Mouse (Mus musculus) embryonic facial prominence, embryonic 12.5 days (tissue): ENCODE measurements around the gene Sema3g. TPM values are rescaled to one million over a fixed set of nuclear protein-coding genes. Genes with fewer than 3 reads are reported as not detected.
A peak's percentile ranks its signal among the peaks of the same experiment; 100 is the strongest.

Experiments used
- ATAC-seq: fragments of 200-750 bp; cut with Nextera tagmentation; 2 replicates; pipeline ENCODE4 v1.8.0; 2017; ENCODE audit not compliant: insufficient number of reproducible peaks, insufficient read depth, low FRiP score, low TSS enrichment
- H3K27ac ChIP-seq: fragments of 300-500 bp; sonication (generic); 2 replicates; pipeline ENCODE4 v1.5.1; 2016; ENCODE audit warnings: mild to moderate bottlenecking
- H3K27me3 ChIP-seq: fragments of 300-500 bp; sonication (generic); 2 replicates; pipeline ENCODE4 v1.6.1; 2016; ENCODE audit warnings: mild to moderate bottlenecking, moderate library complexity
- H3K36me3 ChIP-seq: fragments of 300-500 bp; sonication (generic); 2 replicates; pipeline ENCODE4 v1.6.1; 2016; ENCODE audit warnings: mild to moderate bottlenecking
- H3K4me1 ChIP-seq: fragments of 300-500 bp; sonication (generic); 2 replicates; pipeline ENCODE4 v1.6.1; 2016
- H3K4me2 ChIP-seq: fragments of 300-500 bp; sonication (generic); replicated peaks from 2 replicates; pipeline ENCODE4 v1.6.1; 2016; ENCODE audit warnings: mild to moderate bottlenecking, moderate library complexity
- H3K4me3 ChIP-seq: fragments of 300-500 bp; sonication (generic); 2 replicates; pipeline ENCODE4 v1.5.1; 2016; ENCODE audit warnings: mild to moderate bottlenecking
- H3K9ac ChIP-seq: fragments of 300-500 bp; sonication (generic); 2 replicates; pipeline ENCODE4 v1.6.1; 2016; ENCODE audit warnings: mild to moderate bottlenecking, moderate library complexity
- H3K9me3 ChIP-seq: fragments of 300-500 bp; sonication (generic); 2 replicates; pipeline ENCODE4 v1.6.1; 2016; ENCODE audit warnings: mild to moderate bottlenecking, moderate library complexity
- WGBS: fragments of 180-500 bp; shearing (Covaris S2); methylation state at CpG from one replicate; pipeline ENCODE4 v1.1.7; 2016; 5-methylcytosine and 5-hydroxymethylcytosine counted together
- polyA plus RNA-seq: library from polyadenylated mRNA; unstranded; fragments of >200 nt; fragmentation: Nextera tagmentation; extraction: Ambion mirVana; gene quantifications from 2 replicates; pipeline ENCODE4 v1.2.1, GENCODE M21; 2016

The Sema3g gene
- 1.1 and 1.2 TPM in 2 replicates for polyA plus RNA-seq

- no peaks in the 10 kb centered on the region for H3K36me3 ChIP-seq
- WGBS, result 9% methylated on average over 11 of the region's 11 CpGs
- H3K9me3 ChIP-seq, result no peaks in the 10 kb centered on the region
- H3K27ac ChIP-seq, result no peak within 1 kb of the TSS
- H3K4me2 ChIP-seq, result no peak within 1 kb of the TSS; the same call in 1 of the 2 replicates
- peak within 1 kb of the TSS; percentile 37; the same call in 1 of the 2 replicates for H3K9ac ChIP-seq
- peak; percentile 57; the same call in 1 of the 2 replicates for ATAC-seq
- no peak within 1 kb of the TSS for H3K4me3 ChIP-seq
- H3K27me3 ChIP-seq, result no peaks in the 10 kb centered on the region
- H3K4me1 ChIP-seq, result peaks cover 11% of the 10 kb centered on the region; the same call in 1 of the 2 replicates
These were observed at the start of gene Sema3g for GRCm38 (mm10) chr14:31217666-31218065. Gene Sema3g, plus strand, starts transcription at chr14:31217860.

GRCm38 (mm10) chr14:31168425-31168824 lies 49.2 kb upstream of the Sema3g start, which contains the start of gene Stab1:
Gene Stab1, minus strand, starts transcription at chr14:31168641.
- Histone ChIP-seq H3K4me2 (no peak within 1 kb of the TSS), H3K27ac (peak within 1 kb of the TSS; percentile 36; the same call in 1 of the 2 replicates)
- WGBS, result 38% methylated on average over 10 of the region's 10 CpGs

GRCm38 (mm10) chr14:31169508-31169907 lies 48.2 kb upstream of the Sema3g start:
- 83% methylated on average over 6 of the region's 6 CpGs for WGBS
- Histone ChIP-seq H3K27ac (no peak overlapping the region), H3K27me3 (no peaks in the 10 kb centered on the region), H3K9ac (no peak overlapping the region), H3K36me3 (peaks cover 46% of the 10 kb centered on the region), H3K4me2 (no peak overlapping the region), H3K4me3 (no peak overlapping the region), H3K9me3 (no peaks in the 10 kb centered on the region), H3K4me1 (peaks cover 9% of the 10 kb centered on the region)
- no peak for ATAC-seq

More at GRCm38 (mm10) chr14:31168425-31168824, 49.2 kb upstream of the Sema3g start, which contains the start of gene Stab1:
- H3K27me3 ChIP-seq, result no peaks in the 10 kb centered on the region
- peaks cover 35% of the 10 kb centered on the region for H3K36me3 ChIP-seq
- no peak within 1 kb of the TSS; the same call in 1 of the 2 replicates for H3K9ac ChIP-seq
- peak within 1 kb of the TSS; percentile 13; the same call in 1 of the 2 replicates for H3K4me3 ChIP-seq
- no peaks in the 10 kb centered on the region for H3K9me3 ChIP-seq
- no peak for ATAC-seq
- peaks cover 9% of the 10 kb centered on the region for H3K4me1 ChIP-seq

GRCm38 (mm10) chr14:31170963-31171362 lies 46.7 kb upstream of the Sema3g start:
- Histone ChIP-seq H3K27me3 (no peaks in the 10 kb centered on the region), H3K27ac (peak overlapping the region; percentile 20; the same call in 1 of the 2 replicates), H3K4me2 (no peak overlapping the region), H3K4me1 (peaks cover 9% of the 10 kb centered on the region), H3K4me3 (no peak overlapping the region), H3K36me3 (peaks cover 61% of the 10 kb centered on the region), H3K9ac (no peak overlapping the region), H3K9me3 (no peaks in the 10 kb centered on the region)
- WGBS, result 89% methylated on average over 13 of the region's 13 CpGs
- ATAC-seq, result no peak

GRCm38 (mm10) chr14:31171386-31171785 lies 46.3 kb upstream of the Sema3g start:
- ATAC-seq, result no peak
- Histone ChIP-seq H3K27me3 (no peaks in the 10 kb centered on the region), H3K27ac (no peak overlapping the region), H3K4me2 (no peak overlapping the region), H3K36me3 (peaks cover 65% of the 10 kb centered on the region), H3K9me3 (no peaks in the 10 kb centered on the region), H3K4me1 (peaks cover 5% of the 10 kb centered on the region), H3K9ac (no peak overlapping the region), H3K4me3 (no peak overlapping the region)
- 84% methylated on average over 11 of the region's 11 CpGs for WGBS

- ATAC-seq, result no peak
- Histone ChIP-seq H3K4me2 (no peak overlapping the region), H3K9ac (no peak overlapping the region), H3K36me3 (peaks cover 69% of the 10 kb centered on the region), H3K27me3 (no peaks in the 10 kb centered on the region), H3K4me3 (no peak overlapping the region), H3K9me3 (no peaks in the 10 kb centered on the region), H3K27ac (no peak overlapping the region), H3K4me1 (peaks cover under 1% of the 10 kb centered on the region; the same call in 1 of the 2 replicates)
- WGBS, result 96% methylated on average over 15 of the region's 15 CpGs
These were observed 45.8 kb upstream of the Sema3g start for GRCm38 (mm10) chr14:31171821-31172220.

GRCm38 (mm10) chr14:31172781-31173455 lies 44.7 kb upstream of the Sema3g start:
- no peak overlapping the region for H3K9ac ChIP-seq
- H3K4me3 ChIP-seq, result no peak overlapping the region
- no peak overlapping the region for H3K27ac ChIP-seq
- H3K36me3 ChIP-seq, result peaks cover 80% of the 10 kb centered on the region
- H3K4me1 ChIP-seq, result no peaks in the 10 kb centered on the region
- WGBS, result 86% methylated on average over 18 of the region's 18 CpGs
- no peak overlapping the region for H3K4me2 ChIP-seq
- ATAC-seq, result no peak
- no peaks in the 10 kb centered on the region for H3K9me3 ChIP-seq
- H3K27me3 ChIP-seq, result no peaks in the 10 kb centered on the region

- 85% methylated on average over 7 of the region's 7 CpGs for WGBS
- peaks cover 84% of the 10 kb centered on the region for H3K36me3 ChIP-seq
- no peak overlapping the region for H3K9ac ChIP-seq
- no peak for ATAC-seq
- no peak overlapping the region for H3K4me3 ChIP-seq
- no peak overlapping the region for H3K27ac ChIP-seq
- no peaks in the 10 kb centered on the region for H3K9me3 ChIP-seq
- H3K4me1 ChIP-seq, result no peaks in the 10 kb centered on the region
- H3K4me2 ChIP-seq, result no peak overlapping the region
- no peaks in the 10 kb centered on the region for H3K27me3 ChIP-seq
These were observed 44.1 kb upstream of the Sema3g start for GRCm38 (mm10) chr14:31173537-31173936.

GRCm38 (mm10) chr14:31177287-31177686 lies 40.4 kb upstream of the Sema3g start:
- H3K4me2 ChIP-seq, result no peak overlapping the region
- 87% methylated on average over 16 of the region's 16 CpGs for whole genome bisulfite sequencing
- H3K9me3 ChIP-seq, result no peaks in the 10 kb centered on the region

GRCm38 (mm10) chr14:31177715-31178114 lies 39.9 kb upstream of the Sema3g start:
- no peaks in the 10 kb centered on the region for H3K4me1 ChIP-seq
- 93% methylated on average over 5 of the region's 5 CpGs for WGBS
- no peak overlapping the region for H3K9ac ChIP-seq
- no peaks in the 10 kb centered on the region for H3K9me3 ChIP-seq
- no peaks in the 10 kb centered on the region for H3K27me3 ChIP-seq
- H3K4me2 ChIP-seq, result no peak overlapping the region
- H3K36me3 ChIP-seq, result peaks cover 98% of the 10 kb centered on the region
- no peak for ATAC-seq
- no peak overlapping the region for H3K27ac ChIP-seq
- H3K4me3 ChIP-seq, result no peak overlapping the region

More at GRCm38 (mm10) chr14:31177287-31177686, 40.4 kb upstream of the Sema3g start:
- Histone ChIP-seq H3K4me3 (no peak overlapping the region), H3K27me3 (no peaks in the 10 kb centered on the region), H3K4me1 (no peaks in the 10 kb centered on the region), H3K27ac (no peak overlapping the region), H3K36me3 (peaks cover 98% of the 10 kb centered on the region), H3K9ac (no peak overlapping the region)
- ATAC-seq, result no peak

GRCm38 (mm10) chr14:31179677-31180365 lies 37.8 kb upstream of the Sema3g start:
- Histone ChIP-seq H3K4me2 (no peak overlapping the region), H3K27ac (no peak overlapping the region), H3K27me3 (no peaks in the 10 kb centered on the region), H3K9ac (no peak overlapping the region), H3K9me3 (no peaks in the 10 kb centered on the region), H3K36me3 (peaks cover 97% of the 10 kb centered on the region), H3K4me3 (no peak overlapping the region), H3K4me1 (no peaks in the 10 kb centered on the region)
- WGBS, result 90% methylated on average over 12 of the region's 12 CpGs
- no peak for ATAC-seq

- H3K4me2 ChIP-seq, result no peak overlapping the region
- H3K36me3 ChIP-seq, result peaks cover 97% of the 10 kb centered on the region
- H3K27me3 ChIP-seq, result no peaks in the 10 kb centered on the region
- 89% methylated on average over 4 of the region's 4 CpGs for WGBS
- no peaks in the 10 kb centered on the region for H3K9me3 ChIP-seq
- no peaks in the 10 kb centered on the region for H3K4me1 ChIP-seq
- no peak overlapping the region for H3K27ac ChIP-seq
- no peak overlapping the region for H3K4me3 ChIP-seq
- no peak for ATAC-seq
- H3K9ac ChIP-seq, result no peak overlapping the region
These were observed 36.1 kb upstream of the Sema3g start for GRCm38 (mm10) chr14:31181512-31181911.
